Mouse (Mus musculus): Measurements from ENCODE around the gene Psg16.
"Not testable (repeated sequence)": the region's sequence is repeated elsewhere in the genome, so short reads cannot be mapped to it uniquely, and the experiment has no call there.

Gene Psg16

GRCm38 (mm10) chr7:17101631-17102030, 27.8 kb downstream of the Psg16 start:
- DNase-seq (ENCODE audit: low spot score): not testable (repeated sequence)

- no peak for DNase-seq (ENCODE audit: low spot score)
Measured at GRCm38 (mm10) chr7:17135307-17135706, 61.5 kb downstream of the Psg16 start.

GRCm38 (mm10) chr7:17149931-17150330, 76.1 kb downstream of the Psg16 start, which contains the start of gene Ceacam3:
TSS of gene Ceacam3 (plus strand) at chr7:17150282.
- no peak for DNase-seq (ENCODE audit: low spot score)

- no peak for DNase-seq (ENCODE audit: low spot score)
Measured at GRCm38 (mm10) chr7:17155634-17156033, 81.8 kb downstream of the Psg16 start.

- no peak for DNase-seq (ENCODE audit: low spot score)
Measured at GRCm38 (mm10) chr7:17156885-17157677, 83.2 kb downstream of the Psg16 start.

GRCm38 (mm10) chr7:17159011-17159410, 85.2 kb downstream of the Psg16 start:
- DNase-seq (ENCODE audit: low spot score): no peak

GRCm38 (mm10) chr7:17171827-17172226, 98.0 kb downstream of the Psg16 start:
- DNase-seq (ENCODE audit: low spot score): no peak

Data from lung, postnatal 25 days (tissue).